Mouse (Mus musculus): ENCODE results near the gene Rab6b.
A peak's percentile ranks its signal among the peaks of the same experiment; 100 is the strongest.
"Not testable (repeated sequence)": the region's sequence is repeated elsewhere in the genome, so short reads cannot be mapped to it uniquely, and the experiment has no call there.

Gene Rab6b

GRCm38 (mm10) chr9:103108341-103108798 is 3.2 kb upstream of the Rab6b start:
- DNase-seq: not testable (repeated sequence)

- no peak for DNase-seq
These were observed 2.5 kb upstream of the Rab6b start for GRCm38 (mm10) chr9:103108943-103109670.

GRCm38 (mm10) chr9:103109911-103110310 is 1.7 kb upstream of the Rab6b start:
- no peak for DNase-seq

- DNase-seq: no peak
These were observed 673 bp upstream of the Rab6b start for GRCm38 (mm10) chr9:103110727-103111501.

GRCm38 (mm10) chr9:103112471-103113271 is 1.1 kb downstream of the Rab6b start:
- peak in 1 of 2 experiments; percentile 60 for DNase-seq

- DNase-seq: no peak
These were observed 1.8 kb downstream of the Rab6b start for GRCm38 (mm10) chr9:103113351-103113750.

GRCm38 (mm10) chr9:103114326-103114725 is 2.7 kb downstream of the Rab6b start:
- DNase-seq: no peak

GRCm38 (mm10) chr9:103114901-103115300 is 3.3 kb downstream of the Rab6b start:
- DNase-seq: no peak

- DNase-seq: no peak
These were observed 5.4 kb downstream of the Rab6b start for GRCm38 (mm10) chr9:103116941-103117340.

- DNase-seq: no peak
These were observed 5.9 kb downstream of the Rab6b start for GRCm38 (mm10) chr9:103117495-103117894.

GRCm38 (mm10) chr9:103117951-103118350 is 6.4 kb downstream of the Rab6b start:
- no peak for DNase-seq

GRCm38 (mm10) chr9:103118651-103119275 is 7.2 kb downstream of the Rab6b start:
- DNase-seq: no peak

GRCm38 (mm10) chr9:103119781-103120180 is 8.2 kb downstream of the Rab6b start:
- DNase-seq: no peak

- no peak for DNase-seq
These were observed 8.6 kb downstream of the Rab6b start for GRCm38 (mm10) chr9:103120231-103120630.

- DNase-seq: no peak
These were observed 10.0 kb downstream of the Rab6b start for GRCm38 (mm10) chr9:103121546-103121945.

GRCm38 (mm10) chr9:103124746-103125145 is 13.2 kb downstream of the Rab6b start:
- DNase-seq: no peak

- no peak for DNase-seq
These were observed 22.0 kb downstream of the Rab6b start for GRCm38 (mm10) chr9:103133493-103134124.

GRCm38 (mm10) chr9:103134450-103135030 is 23.0 kb downstream of the Rab6b start:
- no peak for DNase-seq

- peak; percentile 22 to 23 for DNase-seq
These were observed 27.9 kb downstream of the Rab6b start for GRCm38 (mm10) chr9:103139481-103139880.

GRCm38 (mm10) chr9:103140384-103140783 is 28.8 kb downstream of the Rab6b start:
- DNase-seq: no peak

GRCm38 (mm10) chr9:103141266-103141665 is 29.7 kb downstream of the Rab6b start:
- DNase-seq: no peak

- DNase-seq: no peak
These were observed 32.3 kb downstream of the Rab6b start for GRCm38 (mm10) chr9:103143881-103144280.

Measured in kidney, postnatal 36 days (tissue).